Mouse (Mus musculus): ENCODE measurements around the gene Gm49405.
A peak's percentile ranks its signal among the peaks of the same experiment; 100 is the strongest.

Gene Gm49405

DNA sequence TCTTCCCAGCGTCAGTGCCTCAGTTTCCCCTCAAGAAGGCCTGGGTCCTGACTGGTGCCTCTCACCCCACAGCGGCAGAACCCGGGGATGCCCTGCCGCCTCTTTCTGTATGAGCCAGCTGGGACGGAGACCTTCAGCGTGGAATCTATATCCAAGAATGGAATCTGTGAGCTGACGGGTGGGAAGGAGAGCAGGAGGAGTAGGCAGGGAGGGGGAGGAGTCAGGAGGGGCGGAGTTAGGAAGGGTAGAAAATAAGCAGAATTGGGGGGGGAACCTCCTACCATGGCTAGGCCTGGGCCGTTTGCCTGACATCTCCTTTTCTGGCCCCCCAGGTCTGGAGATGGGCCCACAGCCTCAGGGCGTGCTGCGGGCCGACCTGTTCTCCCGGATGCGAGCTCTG lies 12.4 kb upstream of the Gm49405 start:
- no peak for DNase-seq (ENCODE audit: low spot score)

DNA sequence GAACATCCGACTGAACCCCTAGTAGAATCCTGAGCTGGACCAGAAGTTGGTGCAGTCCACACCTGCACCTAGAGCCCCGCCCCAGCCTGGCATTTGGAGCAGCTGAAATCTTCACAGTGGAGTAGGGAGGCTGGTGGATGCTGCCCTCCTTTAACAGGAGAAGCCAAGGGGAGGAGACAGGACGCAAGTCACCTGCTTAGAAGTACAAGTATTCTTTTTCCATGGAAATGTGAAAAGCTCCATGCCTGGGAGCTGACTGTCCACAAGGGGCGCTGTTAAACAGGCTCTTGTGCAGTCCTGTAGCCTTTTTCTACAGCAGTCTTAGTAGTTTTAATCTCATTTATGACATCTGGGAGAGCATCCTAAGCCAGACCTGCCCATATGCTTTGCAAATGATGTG lies 11.7 kb upstream of the Gm49405 start:
- no peak for DNase-seq (ENCODE audit: low spot score)

DNA sequence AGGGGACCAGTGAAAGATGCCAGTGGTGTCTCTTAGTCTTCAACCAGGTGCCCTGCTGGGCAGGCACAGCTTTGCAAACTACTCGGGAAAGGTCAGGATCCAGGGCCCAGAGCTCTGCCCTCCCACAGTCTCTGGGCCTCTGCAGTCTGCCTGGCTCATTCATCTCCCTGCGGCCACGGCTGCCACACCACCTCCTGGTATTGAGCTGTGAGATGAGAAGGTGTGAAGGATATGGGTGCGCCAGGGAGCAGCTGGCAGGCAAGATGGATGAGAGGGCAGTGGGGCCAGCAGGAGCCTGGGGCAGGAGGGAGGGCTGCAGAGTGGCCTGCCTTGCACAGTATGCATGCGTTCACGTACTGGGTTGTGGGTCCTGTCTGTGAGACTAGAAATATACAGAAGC lies 9.6 kb upstream of the Gm49405 start:
- no peak for DNase-seq (ENCODE audit: low spot score)

DNA sequence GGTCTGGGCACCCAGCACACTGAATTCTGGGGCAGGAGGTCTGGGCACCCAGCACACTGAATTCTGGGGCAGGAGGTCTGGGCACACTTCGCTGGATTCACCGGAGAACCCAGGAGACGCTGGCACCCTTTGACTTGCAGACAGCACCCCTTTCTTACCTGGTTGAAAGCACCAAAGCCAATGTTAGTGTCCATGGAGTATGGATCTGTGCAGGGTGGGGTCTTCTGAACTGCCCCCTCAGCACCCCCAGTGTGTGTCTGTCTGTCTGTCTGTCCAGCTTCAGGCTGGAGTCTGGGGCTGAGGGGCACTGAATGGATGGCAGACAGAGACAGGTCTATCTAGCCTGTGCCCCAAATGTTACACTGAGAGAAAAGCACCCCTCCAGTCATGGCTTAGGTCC lies 8.9 kb upstream of the Gm49405 start:
- no peak for DNase-seq (ENCODE audit: low spot score)

DNA sequence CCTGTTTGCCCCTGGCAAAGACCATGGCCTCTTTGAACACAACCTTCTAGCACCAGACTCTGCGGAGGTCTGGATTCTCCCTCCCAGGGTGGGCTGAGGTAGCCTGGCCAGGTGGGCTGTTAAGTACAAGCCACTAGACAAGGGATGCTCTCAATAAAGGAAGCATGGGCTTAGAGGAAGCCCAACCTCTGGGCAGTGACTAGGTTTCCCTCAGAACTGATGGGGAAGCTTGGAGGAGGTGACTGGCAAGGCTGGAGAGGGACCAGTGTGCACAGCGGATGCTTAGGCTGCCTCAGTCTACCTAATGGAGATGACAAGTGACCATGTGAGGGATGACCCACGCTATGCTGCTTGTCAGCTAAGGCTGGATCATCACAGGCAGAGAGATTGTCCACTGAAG lies 8.5 kb upstream of the Gm49405 start:
- no peak for DNase-seq (ENCODE audit: low spot score)

DNA sequence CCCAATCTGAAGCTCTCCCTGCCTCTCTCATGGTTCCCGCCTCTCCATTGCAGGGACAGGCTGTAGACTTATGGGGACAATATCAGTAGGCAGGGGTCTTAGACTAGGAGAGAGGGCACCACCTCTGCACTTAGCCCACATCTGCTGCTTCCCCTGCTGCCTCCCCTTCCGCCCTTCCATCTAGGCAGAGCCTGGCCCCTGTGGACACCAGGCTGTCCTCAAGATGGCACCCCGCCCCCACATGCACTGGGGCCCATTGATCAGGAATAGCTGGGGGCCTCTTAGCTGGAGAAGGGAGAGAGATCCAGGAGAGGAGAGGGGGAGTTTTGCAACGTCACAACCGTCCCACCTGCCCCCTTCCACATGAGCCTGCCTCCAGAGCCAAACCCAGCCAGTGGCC lies 8.0 kb upstream of the Gm49405 start, which contains the start of gene Tbx10:
Gene Tbx10, plus strand, starts transcription at position 337 of the 400 bp plus-strand sequence.
- no peak for DNase-seq (ENCODE audit: low spot score)

DNA sequence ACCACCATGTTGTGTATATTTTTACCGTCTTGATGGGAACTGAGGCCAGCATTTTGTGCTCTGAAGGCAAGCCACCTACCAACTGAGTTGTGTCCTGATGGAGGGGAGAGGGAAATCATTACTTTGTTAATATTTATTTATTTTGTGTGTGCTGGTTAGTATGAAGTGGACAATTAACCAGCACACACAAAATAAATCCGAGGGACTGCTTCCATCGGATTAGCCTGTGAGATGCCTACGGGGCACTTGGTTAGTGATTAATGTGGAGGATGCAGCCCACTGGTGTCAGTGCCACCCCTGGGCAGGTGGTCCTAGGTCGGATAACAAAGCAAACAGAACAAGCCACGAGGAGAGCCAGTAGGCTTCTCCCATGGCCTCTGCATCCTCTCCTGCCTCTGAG lies 5.5 kb upstream of the Gm49405 start:
- no peak for DNase-seq (ENCODE audit: low spot score)

DNA sequence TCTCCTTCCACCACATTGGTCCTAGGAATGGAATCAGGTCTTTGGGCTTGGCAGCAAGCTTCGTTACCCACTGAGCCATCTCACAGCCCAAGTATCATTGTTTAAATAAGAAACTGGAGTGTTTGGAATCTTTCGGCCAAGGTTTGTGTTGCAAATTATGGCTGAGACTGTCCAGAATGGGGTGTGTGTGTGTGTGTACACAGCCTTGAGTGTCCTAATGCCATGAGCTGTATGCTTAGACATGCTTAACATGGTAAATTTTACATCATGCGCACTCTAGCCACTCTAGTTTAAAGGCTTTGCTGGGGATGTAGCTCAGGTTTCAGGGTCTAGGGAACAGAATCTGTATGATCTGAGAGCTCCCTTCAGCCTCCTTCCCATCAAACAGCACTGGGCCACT lies 4.9 kb upstream of the Gm49405 start:
- DNase-seq (ENCODE audit: low spot score): no peak

DNA sequence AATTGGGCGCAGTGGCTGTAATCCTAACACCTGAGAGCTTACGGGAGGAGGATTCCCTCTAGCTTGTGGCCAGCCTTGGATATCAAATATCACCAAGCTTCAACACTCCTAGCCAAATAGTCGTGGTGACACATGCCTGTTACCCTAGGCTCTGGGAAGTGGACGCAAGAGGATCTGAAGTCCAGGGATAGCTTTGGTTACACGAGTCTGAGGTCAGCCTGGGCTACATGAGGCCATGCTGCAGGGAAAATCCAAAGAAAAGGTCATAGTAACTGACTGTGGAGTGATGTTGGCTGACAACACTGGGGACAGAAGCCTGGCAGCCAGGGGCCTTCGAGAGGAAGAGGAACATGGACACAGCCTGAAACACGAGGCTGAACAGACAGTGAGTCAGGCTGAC lies 4.3 kb upstream of the Gm49405 start:
- no peak for DNase-seq (ENCODE audit: low spot score)

DNA sequence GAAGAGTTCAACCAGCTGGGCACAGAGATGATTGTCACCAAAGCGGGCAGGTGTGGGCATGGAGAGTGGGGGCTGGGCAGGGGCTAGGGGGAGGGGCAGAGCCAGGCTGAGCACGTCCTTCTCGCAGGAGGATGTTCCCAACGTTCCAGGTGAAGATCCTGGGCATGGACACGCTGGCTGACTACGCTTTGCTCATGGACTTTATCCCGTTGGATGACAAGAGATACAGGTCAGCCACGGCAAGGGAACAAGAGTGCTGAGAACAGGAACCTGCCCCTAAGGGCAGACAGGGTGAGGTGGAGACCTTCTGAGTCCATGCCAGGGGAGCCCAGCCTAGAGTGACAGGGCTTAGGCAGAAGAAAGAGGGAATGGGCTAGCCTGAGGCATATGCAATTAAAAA lies 3.7 kb upstream of the Gm49405 start:
- DNase-seq (ENCODE audit: low spot score): no peak

DNA sequence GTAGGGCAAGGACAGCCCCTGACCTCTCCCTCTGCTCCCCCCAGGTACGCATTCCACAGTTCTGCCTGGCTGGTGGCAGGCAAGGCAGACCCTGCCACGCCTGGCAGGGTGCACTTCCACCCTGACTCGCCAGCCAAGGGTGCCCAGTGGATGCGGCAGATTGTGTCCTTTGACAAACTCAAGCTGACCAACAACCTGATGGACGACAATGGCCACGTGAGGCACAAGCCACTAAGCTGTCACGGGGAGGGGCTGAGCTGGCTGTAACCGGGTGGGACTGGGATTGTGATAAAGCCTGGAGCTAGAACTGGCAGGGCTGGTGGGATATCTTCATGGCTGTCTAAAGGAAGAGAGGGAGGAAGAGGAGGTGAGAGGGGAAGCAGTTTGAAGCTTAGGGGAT lies 3.2 kb upstream of the Gm49405 start:
- no peak for DNase-seq (ENCODE audit: low spot score)

DNA sequence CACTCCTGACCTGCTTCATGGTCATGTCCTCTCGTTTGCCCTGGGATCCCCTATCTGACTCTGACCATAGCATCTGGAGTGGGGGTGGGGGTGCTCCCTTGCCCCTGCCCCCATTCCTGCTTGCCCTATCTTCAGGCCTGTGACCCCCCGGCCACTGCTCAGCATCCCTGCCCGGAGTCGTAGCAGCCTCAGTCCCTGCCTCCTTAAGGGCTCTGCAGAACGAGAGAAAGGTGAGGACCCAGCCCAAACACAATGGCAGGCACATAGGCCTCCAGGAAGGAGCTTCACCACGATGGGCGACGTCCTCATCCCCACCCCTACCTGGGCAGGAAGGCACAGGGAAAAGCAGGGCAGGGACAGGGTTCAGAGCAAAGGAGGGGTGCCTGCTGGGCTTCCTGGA lies 2.1 kb upstream of the Gm49405 start:
- DNase-seq (ENCODE audit: low spot score): no peak

DNA sequence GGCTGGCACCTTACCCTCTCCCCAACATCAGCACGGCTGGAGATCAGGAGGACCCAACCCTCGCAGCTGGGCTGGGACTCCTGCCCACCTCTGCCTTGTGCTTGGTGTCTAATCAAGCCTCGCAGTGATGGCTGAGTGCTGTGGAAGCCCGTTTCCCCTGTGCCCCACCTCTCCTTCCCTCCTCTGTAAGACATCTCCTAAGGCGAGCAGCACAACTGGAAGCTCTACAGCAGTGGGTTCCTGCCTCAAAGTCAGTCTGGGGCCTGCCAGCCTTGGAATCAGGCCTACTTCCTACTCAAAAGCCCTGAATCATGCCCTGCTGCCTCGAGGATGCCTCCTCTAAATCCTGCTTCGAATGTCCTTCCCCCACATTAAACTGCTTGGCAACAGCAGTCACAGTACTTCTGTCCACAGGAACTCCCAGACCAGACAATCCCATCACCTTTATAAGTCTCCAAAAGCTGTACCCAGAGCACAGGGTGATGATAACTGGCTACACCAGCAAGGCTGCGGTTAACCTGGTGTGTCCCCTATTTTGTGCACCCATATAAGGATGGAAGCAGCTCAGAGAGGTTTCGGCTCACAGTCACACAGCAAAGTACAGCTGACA lies 1.2 kb upstream of the Gm49405 start:
- no peak for DNase-seq (ENCODE audit: low spot score)

DNA sequence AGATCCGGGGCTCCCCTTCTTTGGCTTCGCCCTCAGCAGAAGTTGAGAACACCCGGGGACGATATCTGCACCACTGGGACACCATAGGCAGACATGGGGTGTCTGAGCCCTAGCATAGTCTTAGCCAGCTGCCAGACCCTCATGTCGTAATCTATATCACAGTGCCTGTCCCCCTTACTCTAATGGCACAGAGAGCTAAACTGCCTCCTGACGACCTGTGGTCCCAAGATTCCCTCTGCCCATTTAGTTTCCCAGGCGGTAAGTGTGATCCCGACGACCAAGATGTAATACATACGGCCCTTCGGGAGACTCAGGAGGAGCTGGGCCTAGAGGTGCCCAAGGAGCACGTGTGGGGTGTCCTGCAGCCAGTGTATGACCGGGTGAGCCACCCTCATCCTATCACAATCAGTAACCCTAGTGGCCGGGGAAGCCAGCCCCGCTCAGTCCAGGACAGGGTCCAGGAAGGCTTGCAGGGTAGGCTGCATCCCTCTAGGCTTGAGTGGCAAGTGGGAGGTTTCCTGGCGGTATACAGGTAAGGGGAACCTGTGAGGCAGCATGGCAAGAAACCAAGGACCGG lies 611 bp downstream of the Gm49405 start:
- DNase-seq (ENCODE audit: low spot score): no peak

DNA sequence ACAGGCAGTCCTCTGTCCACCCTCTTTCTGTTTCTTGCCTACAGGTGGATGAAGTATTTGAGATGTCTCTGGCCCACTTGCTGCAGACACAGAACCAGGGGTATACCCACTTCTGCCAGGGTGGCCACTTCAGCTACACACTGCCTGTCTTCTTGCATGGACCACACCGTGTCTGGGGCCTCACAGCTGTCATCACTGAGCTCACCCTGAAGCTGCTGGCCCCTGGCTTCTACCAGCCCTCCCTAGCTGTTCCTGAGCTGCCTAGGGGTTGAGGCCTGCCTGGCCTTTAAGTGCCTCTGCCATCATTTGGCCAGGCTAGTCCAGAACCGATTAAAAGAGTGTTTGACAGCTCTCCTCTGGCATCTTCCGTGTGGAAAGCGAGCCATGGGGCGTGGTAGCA lies 1.3 kb downstream of the Gm49405 start:
- no peak for DNase-seq (ENCODE audit: low spot score)

DNA sequence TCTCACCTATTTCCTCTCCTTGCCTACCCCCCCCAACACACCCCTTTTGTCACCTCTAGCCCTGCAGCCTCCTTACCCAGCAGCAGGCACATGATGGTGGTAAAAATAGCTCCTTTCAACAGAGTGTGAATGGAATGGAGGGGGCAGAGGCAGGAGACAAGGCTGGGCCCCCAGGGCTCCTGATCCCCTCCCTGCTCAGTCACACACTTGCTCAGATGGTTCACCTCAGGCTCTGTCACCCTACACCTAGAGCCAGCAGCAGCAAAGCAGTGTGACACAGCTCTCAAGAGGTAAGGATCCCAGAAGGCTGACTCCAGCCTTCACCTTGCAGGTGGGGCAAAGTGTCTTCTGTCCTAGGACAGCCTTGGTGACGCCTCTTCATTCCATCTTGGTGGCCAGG lies 2.7 kb downstream of the Gm49405 start, which contains the start of gene Doc2g:
Gene Doc2g, plus strand, starts transcription at position 202 of the 400 bp plus-strand sequence.
- no peak for DNase-seq (ENCODE audit: low spot score)

DNA sequence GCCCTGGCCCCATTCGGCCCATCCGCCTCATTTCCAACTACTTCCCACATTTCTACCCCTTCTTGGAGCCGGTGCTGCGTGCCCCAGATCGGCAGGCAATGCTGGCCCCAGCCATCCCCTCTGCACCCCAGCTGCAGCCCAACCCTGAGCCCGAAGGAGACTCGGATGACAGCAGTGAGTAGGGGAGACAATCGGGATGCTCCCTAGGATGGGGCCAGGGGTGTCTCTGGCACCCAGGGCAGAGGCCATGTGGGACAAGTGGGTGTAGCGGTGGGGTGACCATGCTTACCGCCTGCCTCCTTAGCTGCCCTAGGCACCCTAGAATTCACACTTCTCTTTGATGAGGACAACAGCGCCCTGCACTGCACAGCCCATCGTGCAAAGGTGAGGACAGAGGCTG lies 3.2 kb downstream of the Gm49405 start:
- DNase-seq (ENCODE audit: low spot score): no peak

DNA sequence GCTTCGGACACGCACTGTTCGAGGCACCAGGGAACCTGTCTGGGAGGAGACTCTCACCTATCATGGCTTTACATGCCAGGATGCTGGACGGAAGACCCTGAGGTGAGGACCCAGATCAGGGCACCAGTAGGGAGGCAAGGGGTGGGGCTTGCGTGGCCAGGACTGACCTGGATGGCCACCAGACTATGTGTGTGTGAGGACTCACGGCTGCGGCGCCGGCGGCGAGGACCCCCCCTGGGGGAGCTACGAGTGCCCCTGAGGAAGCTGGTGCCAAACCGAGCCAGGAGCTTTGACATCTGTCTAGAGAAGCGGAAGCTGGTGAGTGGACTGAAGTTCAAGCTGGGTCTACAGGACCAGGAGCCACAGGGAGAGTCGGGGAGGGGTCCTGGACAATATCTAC lies 3.9 kb downstream of the Gm49405 start:
- no peak for DNase-seq (ENCODE audit: low spot score)

DNA sequence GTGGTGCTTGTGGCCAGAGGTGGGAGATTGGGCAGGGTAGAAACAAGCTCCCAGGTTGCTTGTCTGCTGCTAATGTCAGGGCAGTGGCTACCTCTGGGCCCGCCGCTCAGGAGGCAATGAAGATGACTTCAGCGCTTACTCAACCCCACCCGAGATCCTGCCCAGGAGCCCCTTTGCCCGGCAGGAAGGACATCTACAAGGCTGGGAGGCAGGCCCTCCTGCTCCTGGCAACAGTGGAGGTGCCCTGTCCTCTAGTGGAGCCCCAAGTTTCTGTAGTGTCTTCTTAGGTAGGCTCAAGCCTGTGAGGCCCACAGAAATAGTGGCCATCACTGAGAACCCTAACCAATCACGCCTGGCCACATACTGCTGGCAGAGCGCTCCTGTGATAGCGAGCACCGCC lies 4.7 kb downstream of the Gm49405 start:
- no peak for DNase-seq (ENCODE audit: low spot score)

DNA sequence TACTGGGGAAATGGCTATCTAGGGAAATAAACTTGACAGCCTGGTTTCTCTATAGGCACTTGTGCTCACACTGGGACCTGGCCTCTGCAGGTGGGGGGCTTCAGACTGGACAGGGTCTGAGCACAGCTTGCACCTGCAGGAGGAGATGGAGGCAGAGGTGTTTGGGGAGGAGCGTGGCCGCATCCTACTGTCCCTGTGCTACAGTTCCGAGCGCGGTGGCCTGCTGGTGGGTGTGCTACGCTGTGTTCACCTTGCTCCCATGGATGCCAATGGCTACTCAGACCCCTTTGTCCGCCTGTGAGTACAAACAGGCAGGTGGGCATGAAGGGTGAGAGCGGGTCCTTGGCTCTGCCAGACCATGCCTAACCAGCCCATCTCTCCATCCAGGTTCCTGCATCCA lies 5.5 kb downstream of the Gm49405 start:
- no peak for DNase-seq (ENCODE audit: low spot score)

DNA sequence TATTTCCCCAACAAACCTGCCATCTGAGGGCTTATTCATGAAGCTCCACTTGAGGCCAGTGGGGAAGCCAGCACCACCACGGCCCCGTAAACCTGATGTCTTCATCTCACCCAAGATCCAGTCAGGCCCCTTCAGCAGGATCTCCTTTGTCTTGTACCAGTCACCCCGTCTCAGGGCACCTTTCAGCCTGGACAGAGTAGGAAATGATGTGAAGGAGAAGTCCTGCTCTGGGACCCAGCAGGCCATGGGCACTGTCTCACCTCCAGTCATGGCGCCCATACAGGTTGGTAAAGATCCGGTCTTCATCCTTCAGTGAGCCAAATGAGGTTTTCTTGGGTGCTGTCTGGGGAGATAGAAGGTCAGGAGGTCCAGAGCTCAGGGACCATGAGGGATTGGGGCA lies 10.7 kb downstream of the Gm49405 start:
- DNase-seq (ENCODE audit: low spot score): no peak

DNA sequence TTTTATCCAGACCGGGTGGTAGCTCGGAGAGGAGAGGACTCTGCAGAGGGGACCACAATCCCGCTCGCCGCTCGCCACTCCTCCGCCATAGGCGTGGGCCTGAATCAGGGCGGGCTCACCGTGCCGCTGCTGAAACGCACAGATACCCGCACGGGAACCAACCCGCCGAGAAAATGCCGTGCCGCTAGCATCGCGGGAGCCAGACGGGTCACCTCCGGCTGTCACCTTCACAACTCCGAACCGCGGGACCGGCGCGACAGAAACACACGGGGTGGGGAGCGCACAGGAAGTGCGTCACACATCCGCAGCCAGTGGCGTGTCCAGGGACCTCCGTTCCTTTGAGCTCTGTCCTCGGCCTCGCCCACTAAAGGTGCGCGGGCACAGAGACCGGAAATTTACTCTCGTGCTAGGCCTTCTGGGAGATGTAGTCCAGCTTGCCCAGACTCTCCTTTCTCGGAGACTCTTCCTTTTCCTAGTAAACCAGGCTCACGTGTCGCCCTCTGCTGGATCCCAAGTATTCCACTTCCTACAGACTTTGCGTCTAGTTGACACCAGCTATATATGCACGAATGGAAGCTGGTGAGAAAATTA lies 12.1 kb downstream of the Gm49405 start, which contains the start of gene Ndufv1:
Gene Ndufv1, minus strand, starts transcription at position 375 of the 591 bp plus-strand sequence.
- peak; percentile 91 for DNase-seq (ENCODE audit: low spot score)

DNA sequence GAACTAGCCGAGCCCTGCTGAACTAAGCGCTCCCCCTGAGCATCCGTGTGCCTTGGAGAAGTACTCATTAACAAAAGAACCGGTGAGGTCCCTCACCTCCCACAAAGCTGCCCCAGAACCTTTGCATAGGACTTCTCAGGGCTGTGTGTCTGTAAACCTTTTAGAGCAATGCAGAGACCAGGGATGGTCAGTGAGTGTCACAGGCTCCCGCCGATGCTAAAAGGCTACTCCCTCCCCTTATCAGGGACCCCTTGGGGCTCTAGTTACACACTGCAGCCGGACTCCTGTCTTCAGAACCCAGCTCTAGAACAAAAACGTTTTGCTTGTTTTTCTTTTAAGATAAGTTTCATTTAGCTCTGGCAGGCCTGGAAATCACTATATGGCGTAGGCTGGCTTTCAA lies 12.6 kb downstream of the Gm49405 start:
- DNase-seq (ENCODE audit: low spot score): no peak

DNA sequence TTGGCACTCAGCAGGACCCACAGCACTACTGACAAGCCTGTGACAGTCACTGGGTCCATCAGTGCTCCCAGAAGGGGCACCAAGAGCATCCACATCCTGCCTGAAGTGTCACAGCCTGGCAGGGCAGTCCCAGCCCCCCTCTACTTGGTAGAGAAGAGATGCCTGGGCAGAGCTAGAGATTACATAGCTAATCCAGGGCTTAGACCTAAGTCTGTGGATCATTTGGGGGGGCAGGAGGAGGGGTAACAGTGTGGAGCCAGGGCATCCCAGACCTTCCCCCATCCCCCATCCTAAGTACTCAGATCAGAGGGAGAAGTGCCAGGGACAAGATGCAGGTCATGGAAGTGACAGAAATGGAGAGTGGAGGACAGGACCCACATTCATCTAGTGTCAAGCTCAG lies 14.4 kb downstream of the Gm49405 start:
- no peak for DNase-seq (ENCODE audit: low spot score)
